Mouse (Mus musculus) kidney, adult 2 months (tissue): ENCODE measurements around the gene Prkg2.

Experiments
- CTCF ChIP-seq: fragments of 200-500 bp; conservative IDR thresholded peaks from 2 replicates; pipeline ENCODE4 v1.5.1; 2011; ENCODE audit warnings: low read depth, mild to moderate bottlenecking, control low read depth, low read length, moderate library complexity, mixed read lengths; ENCODE audit not compliant: insufficient read depth, insufficient read length
- POLR2A ChIP-seq: fragments of 200-500 bp; IDR thresholded peaks from one replicate; pipeline ENCODE4 v1.6.1; 2011; ENCODE audit warnings: low read depth, low read length, control low read depth

GRCm38 (mm10) chr5:98936650-98937049, 100.5 kb downstream of the Prkg2 start:
- no peak for TF ChIP-seq POLR2A
- TF ChIP-seq CTCF, result no peak
